Mouse (Mus musculus) cerebellum, adult 2 months (tissue): ENCODE data around the gene Sycp2.

Source experiments
- CTCF ChIP-seq: fragments of 200-500 bp; IDR thresholded peaks from 2 replicates; pipeline ENCODE4 v1.5.1; 2011; ENCODE audit warnings: low read depth, mild to moderate bottlenecking, control low read depth, low read length, moderate library complexity, borderline replicate concordance; ENCODE audit not compliant: insufficient read depth
- POLR2A ChIP-seq: fragments of 200-500 bp; IDR thresholded peaks from 2 replicates; pipeline ENCODE4 v1.6.1; 2011; ENCODE audit warnings: low read length, control low read depth, borderline replicate concordance; ENCODE audit not compliant: insufficient read depth

- TF ChIP-seq CTCF: no peak
- no peak for TF ChIP-seq POLR2A
Measured at GRCm38 (mm10) chr2:178412598-178412997, 5.1 kb upstream of the Sycp2 start.
